Mouse (Mus musculus): ENCODE results near the gene 1190007I07Rik. TPM values are rescaled to one million over a fixed set of nuclear protein-coding genes. Genes with fewer than 3 reads are reported as not detected.
A peak's percentile ranks its signal among the peaks of the same experiment; 100 is the strongest.
"Not testable (repeated sequence)": the region's sequence is repeated elsewhere in the genome, so short reads cannot be mapped to it uniquely, and the experiment has no call there.

The 1190007I07Rik gene
- polyA plus RNA-seq, 1 experiment from 2014 or later, result 41.2 TPM

- no peak for DNase-seq (ENCODE audit: low spot score)
- Histone ChIP-seq H3K4me1 (ENCODE audit: control insufficient read depth, insufficient read depth, low read length) (no peaks in the 10 kb centered on the region), H3K9ac (replicated peaks; ENCODE audit: low read length) (peak overlapping the region; percentile 76), H3K27ac (replicated peaks; ENCODE audit: low read depth, low read length) (no peak overlapping the region), H3K9me3 (replicated peaks; ENCODE audit: control insufficient read depth, low read length) (no peaks in the 10 kb centered on the region), H3K27me3 (ENCODE audit: control insufficient read depth, insufficient read depth, low read length) (no peaks in the 10 kb centered on the region), H3K4me3 (ENCODE audit: low read depth, low read length) (peak overlapping the region; percentile 58), H3K36me3 (replicated peaks; ENCODE audit: control insufficient read depth, insufficient read depth, low read depth, low read length) (no peaks in the 10 kb centered on the region), H3K4me2 (ENCODE audit: low read depth, low read length) (peak overlapping the region; percentile 54)
- WGBS, result 32% methylated on average over 9 of the region's 9 CpGs
- ATAC-seq (replicated peaks; ENCODE audit: insufficient number of reproducible peaks, low FRiP score, low TSS enrichment, low read depth), result no peak
Measured at GRCm38 (mm10) chr10:82622235-82622634, 793 bp downstream of the 1190007I07Rik start.

- WGBS, result 62% methylated on average over 4 of the region's 4 CpGs
- not testable (repeated sequence) for H3K27ac ChIP-seq (replicated peaks; ENCODE audit: low read depth, low read length); H3K4me2 ChIP-seq (ENCODE audit: low read depth, low read length); H3K4me1 ChIP-seq (ENCODE audit: control insufficient read depth, insufficient read depth, low read length); ATAC-seq (replicated peaks; ENCODE audit: insufficient number of reproducible peaks, low FRiP score, low TSS enrichment, low read depth); H3K4me3 ChIP-seq (ENCODE audit: low read depth, low read length); H3K9ac ChIP-seq (replicated peaks; ENCODE audit: low read length); H3K27me3 ChIP-seq (ENCODE audit: control insufficient read depth, insufficient read depth, low read length); H3K36me3 ChIP-seq (replicated peaks; ENCODE audit: control insufficient read depth, insufficient read depth, low read depth, low read length); H3K9me3 ChIP-seq (replicated peaks; ENCODE audit: control insufficient read depth, low read length); DNase-seq (ENCODE audit: low spot score)
Measured at GRCm38 (mm10) chr10:82594421-82594820, 28.6 kb downstream of the 1190007I07Rik start.

- H3K4me2 ChIP-seq (ENCODE audit: low read depth, low read length); H3K36me3 ChIP-seq (replicated peaks; ENCODE audit: control insufficient read depth, insufficient read depth, low read depth, low read length); H3K9ac ChIP-seq (replicated peaks; ENCODE audit: low read length); ATAC-seq (replicated peaks; ENCODE audit: insufficient number of reproducible peaks, low FRiP score, low TSS enrichment, low read depth); H3K9me3 ChIP-seq (replicated peaks; ENCODE audit: control insufficient read depth, low read length); H3K27ac ChIP-seq (replicated peaks; ENCODE audit: low read depth, low read length); DNase-seq (ENCODE audit: low spot score); H3K4me3 ChIP-seq (ENCODE audit: low read depth, low read length); H3K4me1 ChIP-seq (ENCODE audit: control insufficient read depth, insufficient read depth, low read length); H3K27me3 ChIP-seq (ENCODE audit: control insufficient read depth, insufficient read depth, low read length): not testable (repeated sequence)
- WGBS, result 89% methylated on average over 9 of the region's 9 CpGs
Measured at GRCm38 (mm10) chr10:82589673-82590072, 33.4 kb downstream of the 1190007I07Rik start.

GRCm38 (mm10) chr10:82571091-82571490, 51.9 kb downstream of the 1190007I07Rik start:
- not testable (repeated sequence) for H3K4me2 ChIP-seq (ENCODE audit: low read depth, low read length); H3K4me1 ChIP-seq (ENCODE audit: control insufficient read depth, insufficient read depth, low read length); ATAC-seq (replicated peaks; ENCODE audit: insufficient number of reproducible peaks, low FRiP score, low TSS enrichment, low read depth); H3K36me3 ChIP-seq (replicated peaks; ENCODE audit: control insufficient read depth, insufficient read depth, low read depth, low read length); H3K9ac ChIP-seq (replicated peaks; ENCODE audit: low read length); H3K27ac ChIP-seq (replicated peaks; ENCODE audit: low read depth, low read length); H3K4me3 ChIP-seq (ENCODE audit: low read depth, low read length); H3K27me3 ChIP-seq (ENCODE audit: control insufficient read depth, insufficient read depth, low read length); DNase-seq (ENCODE audit: low spot score); H3K9me3 ChIP-seq (replicated peaks; ENCODE audit: control insufficient read depth, low read length)
- WGBS, result 96% methylated on average over 11 of the region's 11 CpGs

Other genes with a start within 250 kb of the 1190007I07Rik start
- not detected in 2 replicates for gene Gm1553, start 130.6 kb downstream of the 1190007I07Rik start, polyA plus RNA-seq (2014; fragmentation: Nextera tagmentation; extraction: Ambion mirVana)
- gene Tdg, start 6.6 kb upstream of the 1190007I07Rik start, polyA plus RNA-seq (2014; fragmentation: Nextera tagmentation; extraction: Ambion mirVana), result 276 and 283 TPM in 2 replicates
- 6.5 and 7.2 TPM in 2 replicates for gene Glt8d2, start 67.4 kb upstream of the 1190007I07Rik start, polyA plus RNA-seq (2014; fragmentation: Nextera tagmentation; extraction: Ambion mirVana)
- 29.9 and 36.5 TPM in 2 replicates for gene Hcfc2, start 72.9 kb upstream of the 1190007I07Rik start, polyA plus RNA-seq (2014; fragmentation: Nextera tagmentation; extraction: Ambion mirVana)
- gene Nfyb, start 140.9 kb upstream of the 1190007I07Rik start, polyA plus RNA-seq (2014; fragmentation: Nextera tagmentation; extraction: Ambion mirVana), result 71.8 and 104 TPM in 2 replicates
- 180 and 185 TPM in 2 replicates for gene Txnrd1, start 210.7 kb upstream of the 1190007I07Rik start, polyA plus RNA-seq (2014; fragmentation: Nextera tagmentation; extraction: Ambion mirVana)
- gene Eid3, start 243.4 kb upstream of the 1190007I07Rik start, polyA plus RNA-seq (2014; fragmentation: Nextera tagmentation; extraction: Ambion mirVana), result 0.58 and 0.81 TPM in 2 replicates